Mouse (Mus musculus) hindlimb bud, embryonic 11.5 days (tissue): Measurements from ENCODE around the gene Mindy4.

Experiments used
- DNase-seq: peaks from one replicate; pipeline ENCODE4 v3.0.0-alpha.2; 2012; ENCODE audit warnings: low read depth, low spot score; ENCODE audit errors: extremely low spot score

Gene Mindy4

DNA sequence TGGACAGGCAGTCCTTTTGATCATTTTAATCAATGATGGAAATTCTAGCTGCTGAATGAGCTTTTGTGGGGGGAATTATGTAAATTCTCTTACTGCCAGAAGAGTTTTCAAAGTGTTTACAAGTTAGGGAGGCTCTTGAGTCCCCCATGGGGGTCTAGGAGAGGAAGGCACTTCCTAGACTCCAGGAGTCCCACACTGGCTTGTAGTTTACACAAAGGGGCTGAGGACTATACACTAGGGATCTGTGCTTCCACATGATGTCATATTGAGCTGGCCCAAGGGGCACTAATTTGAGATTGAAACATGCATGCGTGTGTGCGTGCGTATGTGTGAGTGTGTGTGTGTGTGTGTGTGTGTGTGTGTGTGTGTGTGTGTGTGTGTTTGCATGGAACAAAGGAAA is 748 bp downstream of the Mindy4 start:
- DNase-seq, result no peak

DNA sequence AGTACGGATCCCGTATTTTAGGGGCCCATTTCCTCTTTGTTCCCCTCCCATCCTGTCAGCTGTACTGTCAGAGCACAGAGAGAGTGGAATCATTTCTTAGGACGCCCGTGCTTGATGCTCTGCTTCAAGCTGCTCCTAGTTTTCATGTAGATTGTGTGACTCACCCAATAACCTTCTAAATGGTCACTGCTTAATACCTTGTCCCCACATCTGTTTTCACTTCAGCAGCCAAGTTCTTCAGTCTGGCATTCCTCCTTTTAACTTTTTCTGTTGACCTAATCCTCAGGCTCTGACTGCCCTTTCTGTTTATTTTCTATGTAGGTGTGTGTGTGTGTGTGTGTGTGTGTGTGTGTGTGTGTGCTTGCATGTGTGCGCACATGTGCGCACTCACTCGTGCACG is 4.6 kb downstream of the Mindy4 start:
- DNase-seq, result no peak

DNA sequence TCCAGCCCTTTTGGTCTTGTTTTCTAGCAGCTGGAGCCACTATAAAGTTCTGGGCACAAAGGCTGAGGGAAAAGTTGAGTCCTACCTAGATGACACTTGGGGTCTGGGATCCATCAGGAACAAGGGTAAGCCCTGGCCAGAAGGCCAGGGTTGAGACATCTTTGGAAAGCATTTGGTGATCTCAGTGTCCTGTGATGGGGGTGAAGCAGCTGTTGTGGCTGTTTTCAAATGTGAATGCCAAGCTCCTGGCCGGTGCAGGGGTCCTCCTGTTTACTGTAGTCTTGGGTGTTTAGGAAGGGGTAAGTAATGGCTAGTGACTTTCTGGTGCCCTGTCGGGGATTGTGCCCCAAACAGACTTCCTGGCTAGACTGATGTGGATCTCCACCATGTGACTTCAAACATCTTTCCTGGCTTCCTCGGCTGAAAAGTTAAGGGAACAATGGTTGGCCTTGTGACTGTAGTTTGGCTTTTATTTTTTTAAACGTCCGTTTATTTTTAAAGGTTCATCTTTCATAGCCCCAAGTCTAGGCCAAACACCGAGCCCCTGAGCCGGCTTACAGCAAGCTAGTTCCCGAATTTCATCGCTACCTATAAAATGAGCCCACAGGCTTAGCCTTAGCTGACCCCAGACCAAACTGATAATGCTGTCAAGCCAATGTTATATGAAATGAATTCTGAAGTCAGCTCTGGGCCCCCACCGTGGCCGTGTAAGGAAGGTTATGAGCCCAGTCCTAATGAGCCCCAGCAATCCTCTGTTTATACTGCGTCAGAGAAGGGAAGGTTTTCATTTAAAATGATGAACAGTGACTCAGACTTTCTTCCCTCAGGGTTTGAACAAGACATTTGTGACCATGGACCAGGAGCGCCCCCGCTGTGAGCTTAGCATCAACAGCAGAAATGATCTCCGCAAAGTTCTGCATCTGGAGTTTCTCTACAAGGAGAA is 7.5 kb downstream of the Mindy4 start:
- DNase-seq, result no peak

DNA sequence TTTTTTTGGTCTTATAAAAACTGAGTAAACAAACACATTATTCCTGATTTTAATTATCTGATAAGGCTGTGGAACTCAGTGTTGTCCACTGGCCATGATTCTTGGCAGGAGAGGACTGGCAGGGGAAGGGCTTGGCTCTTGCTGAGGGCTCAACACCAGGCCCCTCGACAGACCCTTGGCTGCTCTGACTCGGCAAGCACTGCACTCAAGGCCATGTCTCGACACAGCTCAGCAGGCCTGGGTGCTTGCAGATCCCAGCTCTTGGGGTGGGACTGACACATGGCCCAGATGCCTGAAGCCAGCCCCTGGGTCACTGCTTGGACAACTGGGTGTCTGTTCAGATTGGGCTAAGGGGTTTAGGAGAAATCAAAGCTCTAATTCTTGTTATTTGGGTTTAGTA is 11.4 kb downstream of the Mindy4 start:
- no peak for DNase-seq

DNA sequence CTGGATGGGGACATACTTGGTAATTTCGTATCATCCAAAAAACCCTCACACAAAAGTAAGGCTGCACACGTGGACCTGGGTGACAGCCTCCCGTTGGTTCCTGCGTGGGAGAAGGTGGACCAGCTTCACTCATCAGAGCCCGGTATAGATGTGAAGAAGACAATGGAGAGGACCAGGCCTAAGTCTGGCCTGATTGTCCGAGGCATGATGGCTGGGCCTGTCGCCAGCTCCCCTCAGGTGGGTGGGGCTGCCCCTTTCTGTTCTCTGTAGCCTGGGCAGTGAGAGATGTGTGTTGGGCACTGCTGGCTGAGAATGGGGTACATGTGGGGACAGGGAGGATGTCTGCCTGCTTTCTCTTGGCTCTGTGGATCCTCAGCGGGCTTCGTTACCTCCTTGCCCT is 15.0 kb downstream of the Mindy4 start:
- no peak for DNase-seq

DNA sequence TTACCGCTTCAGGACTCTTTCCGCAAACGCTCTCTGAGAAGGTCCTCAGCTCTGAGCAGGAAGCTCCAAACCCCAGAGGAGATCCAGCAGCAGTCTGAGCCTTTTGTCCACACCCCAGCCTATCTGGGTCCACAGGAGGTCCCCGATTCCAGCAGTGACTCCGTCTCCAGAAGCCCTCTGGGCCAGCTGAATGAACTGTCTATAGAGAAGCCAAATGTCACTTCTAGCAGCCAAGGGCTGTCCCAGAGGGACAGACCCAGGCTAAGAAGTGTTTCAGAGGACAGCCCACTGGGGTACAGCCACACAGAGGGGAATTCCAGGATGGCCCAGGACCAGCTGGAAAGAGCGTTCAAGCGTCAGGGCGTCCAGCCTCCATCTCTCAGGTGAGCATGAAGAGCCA is 20.8 kb downstream of the Mindy4 start:
- DNase-seq, result no peak

DNA sequence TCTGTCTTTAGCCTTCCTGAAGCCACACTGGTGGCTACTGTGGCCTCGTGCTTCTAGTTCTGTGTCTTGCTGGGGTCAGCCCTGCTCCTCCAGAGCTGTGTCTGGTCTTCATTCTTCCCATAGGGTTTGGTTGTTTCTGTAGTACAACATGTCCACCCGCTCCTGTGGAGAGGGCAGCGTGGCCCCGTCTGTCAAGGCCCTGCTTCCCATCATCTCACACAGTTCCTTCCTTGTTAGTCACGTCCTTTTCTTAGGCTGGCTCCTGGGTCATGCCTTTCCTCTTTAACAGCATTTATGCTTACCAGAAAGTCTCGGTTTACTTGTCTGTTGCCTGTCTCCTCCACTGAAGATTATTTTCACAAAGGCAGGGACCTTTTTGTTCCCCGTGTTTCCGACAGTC is 26.9 kb downstream of the Mindy4 start:
- no peak for DNase-seq

DNA sequence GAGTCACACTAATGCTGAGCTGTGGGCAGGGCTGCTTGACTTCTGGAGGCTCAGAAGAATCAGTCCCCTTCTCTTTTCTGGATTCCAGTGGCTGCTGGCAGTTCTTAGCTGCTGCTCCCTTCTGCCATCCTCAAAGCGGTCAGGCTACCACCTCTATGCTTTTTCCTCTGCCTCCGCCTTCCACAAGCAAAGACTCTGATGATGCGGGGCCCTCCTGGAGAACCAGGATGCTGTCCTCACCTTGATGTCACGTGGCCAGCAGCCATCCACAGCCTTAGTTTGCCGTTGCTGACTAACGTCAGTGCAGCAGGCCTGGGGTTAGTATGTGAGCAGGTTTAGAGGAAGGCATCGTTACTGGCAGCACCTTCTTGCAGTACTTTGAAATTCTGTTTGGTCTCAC is 28.9 kb downstream of the Mindy4 start:
- DNase-seq, result no peak

DNA sequence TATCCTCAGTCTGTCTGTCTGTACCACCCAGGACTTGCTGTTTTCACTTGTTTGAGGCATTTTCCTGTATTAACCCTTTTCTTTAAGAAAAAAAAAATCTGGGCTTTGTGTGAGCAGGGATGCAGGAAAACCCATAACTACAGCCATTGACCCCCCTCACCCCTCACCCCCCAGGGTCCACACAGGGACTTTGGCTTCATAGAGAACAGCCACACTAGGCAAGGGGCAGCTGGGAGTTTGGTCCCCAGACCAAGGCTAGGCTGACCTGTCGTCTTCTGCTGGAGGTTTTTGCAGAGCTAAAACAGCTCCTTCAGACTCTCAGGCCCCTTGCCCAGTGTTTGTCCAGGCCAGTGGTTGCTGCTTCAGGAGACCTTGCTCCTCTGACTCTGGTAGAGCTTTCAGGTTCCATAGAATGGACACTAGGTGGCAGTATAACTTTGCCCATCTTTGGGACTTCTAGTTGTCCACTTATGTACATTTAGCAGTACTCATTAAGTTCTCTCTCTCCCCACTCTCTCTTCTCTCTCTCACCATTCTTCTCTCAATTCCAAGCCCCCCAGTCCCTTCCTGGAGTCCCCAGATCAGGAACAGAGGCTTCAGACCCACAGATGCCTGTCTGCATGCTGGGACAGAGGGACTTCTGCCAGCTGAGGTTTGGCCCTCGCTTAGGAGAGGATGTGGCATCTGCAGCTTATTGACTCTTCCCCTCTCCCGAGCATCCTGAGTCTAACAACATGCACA is 29.5 kb downstream of the Mindy4 start:
- DNase-seq, result peak; percentile 31

DNA sequence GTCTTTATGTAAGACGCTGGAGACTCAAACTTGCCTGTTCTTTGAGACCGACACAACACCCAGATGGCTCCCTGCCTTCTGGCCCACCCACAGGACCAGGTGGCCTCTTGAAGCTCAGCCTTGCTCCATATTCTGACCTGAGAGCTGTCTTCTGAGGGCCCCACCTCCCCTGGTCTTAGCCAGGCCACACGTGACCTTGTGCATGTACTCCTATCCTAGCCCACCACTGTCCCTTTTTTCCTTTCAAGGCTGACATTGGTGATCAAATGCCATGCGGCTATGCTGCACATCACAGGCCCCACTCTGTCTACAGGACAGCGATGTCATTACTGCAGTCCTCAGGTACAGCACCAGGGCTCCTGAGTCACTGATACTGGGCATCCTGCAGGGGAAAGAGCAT is 30.1 kb downstream of the Mindy4 start:
- DNase-seq, result no peak

DNA sequence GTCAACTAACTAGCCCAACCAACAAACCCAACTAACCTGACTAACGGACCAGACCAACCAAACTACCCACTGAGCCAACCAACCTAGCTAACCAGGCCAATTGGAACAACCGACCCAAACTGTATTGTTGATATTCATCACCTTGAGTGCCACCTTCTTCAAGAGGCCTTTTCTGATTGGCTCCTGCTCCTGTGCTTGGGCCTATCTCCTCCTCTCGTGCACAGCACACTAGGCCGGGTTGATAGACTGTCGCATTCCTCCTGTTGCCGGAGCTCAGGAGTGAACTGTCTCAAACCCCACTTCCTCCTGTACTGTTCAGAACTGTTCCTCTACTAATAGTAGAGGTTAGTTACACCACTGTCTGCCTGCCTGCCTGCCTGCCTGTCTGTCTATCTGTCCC is 31.5 kb downstream of the Mindy4 start:
- DNase-seq, result no peak

DNA sequence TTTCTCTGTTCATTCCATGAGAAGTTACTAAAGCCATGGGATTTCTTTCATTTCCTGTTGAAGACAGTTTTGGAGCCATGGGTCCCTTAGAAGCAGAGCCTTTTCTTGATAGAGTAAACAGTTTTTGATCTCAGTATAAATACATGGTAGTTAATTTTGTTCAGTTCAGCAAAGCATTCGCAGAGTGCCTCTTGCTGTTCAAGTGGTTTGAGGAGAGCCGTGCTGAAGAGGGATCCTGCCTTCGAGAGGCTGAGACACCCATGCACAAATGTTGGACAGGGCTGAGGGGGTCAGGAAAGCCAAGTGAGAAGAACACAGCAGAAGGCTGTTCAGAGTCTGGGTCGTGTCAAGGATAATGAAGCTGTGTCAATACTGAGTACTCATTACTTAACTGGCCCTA is 32.5 kb downstream of the Mindy4 start:
- DNase-seq, result no peak

DNA sequence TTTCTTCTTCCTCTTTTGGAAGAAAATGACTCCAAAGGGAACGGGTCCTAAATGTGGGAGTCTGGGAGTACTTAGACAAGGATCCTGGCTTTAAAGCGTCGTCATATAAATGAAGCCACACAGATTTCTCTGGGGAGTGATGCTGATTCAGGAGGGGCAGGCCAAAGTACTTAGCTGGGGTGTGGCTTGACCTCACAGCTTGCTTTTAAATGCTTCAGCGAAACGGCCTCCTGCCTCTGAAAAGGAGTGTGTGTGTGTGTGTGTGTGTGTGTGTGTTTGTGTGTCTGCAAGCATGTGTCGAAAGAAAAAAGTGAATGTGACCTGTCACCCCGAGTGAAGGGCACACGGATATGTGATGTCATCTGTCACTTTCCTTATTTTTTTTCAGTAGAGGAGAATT is 36.7 kb downstream of the Mindy4 start:
- DNase-seq, result no peak

DNA sequence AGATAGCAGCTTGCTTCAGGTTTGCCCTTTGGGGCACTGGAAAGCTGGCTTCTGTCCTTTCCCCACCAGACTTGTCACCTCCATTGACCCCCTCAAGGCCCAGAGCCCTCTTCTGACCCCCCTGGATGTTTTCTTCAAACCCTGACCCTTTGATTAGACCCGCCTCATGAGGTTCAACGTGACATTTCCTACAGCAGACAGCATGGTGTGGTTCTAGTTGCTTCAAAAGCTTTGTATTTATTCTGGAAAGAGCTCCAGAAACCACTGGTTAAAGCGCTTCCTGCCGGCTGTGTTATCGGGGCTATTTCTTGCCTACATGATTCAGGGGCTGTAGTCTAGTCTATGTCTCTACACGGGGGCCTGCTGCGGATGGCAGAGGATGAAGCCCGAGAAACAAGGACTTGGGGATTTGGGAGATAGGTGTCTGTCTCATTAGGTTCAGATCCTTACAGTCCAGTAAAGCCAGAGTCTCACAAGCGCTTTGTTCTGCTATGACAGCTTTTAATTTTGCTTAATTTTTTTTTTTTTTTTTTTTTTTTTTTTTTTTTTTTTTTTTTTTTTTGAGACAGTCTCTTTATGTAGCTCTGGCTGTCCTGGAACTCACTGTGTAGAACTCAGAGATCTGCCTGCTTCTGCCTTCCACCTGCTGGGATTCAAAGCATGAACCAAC is 37.5 kb downstream of the Mindy4 start:
- DNase-seq, result no peak

DNA sequence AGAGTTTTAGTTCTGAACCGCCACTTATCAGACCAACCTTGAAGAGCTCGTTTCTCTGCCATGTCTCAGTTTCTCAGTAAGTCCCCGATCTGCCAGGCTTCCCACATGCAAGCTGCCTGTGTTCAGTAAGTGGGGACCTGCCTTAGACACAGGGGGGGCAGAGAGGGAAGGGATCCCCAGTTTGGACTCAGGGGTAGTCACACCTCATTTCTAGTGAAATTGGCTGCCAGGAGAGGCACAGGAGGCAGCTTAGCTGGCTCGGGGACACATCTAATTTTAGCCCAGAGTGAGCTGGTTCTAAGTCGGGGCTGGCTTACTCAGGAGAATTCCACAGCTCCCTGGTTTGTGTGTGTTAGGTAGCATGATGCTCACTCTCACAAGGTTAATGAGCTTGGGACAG is 38.3 kb downstream of the Mindy4 start:
- DNase-seq, result no peak

DNA sequence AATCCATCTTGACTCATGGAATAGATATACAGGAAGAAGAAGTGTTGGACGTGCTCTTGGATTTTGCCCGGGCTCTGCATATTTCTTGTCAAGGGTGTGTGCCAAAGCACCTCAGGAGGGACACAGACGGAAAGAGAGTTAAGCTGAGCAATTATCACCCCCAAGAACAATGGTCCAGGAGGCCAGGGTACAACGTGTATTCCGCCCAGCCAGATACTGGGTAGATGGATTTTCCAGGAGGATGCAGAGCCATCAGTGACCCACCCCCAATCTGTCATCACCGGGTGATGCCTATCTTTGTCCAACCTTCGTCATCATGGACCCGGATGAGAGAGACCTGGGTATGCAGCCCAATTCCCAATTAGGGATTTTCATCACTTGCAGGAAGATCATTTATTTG is 42.5 kb downstream of the Mindy4 start:
- DNase-seq, result no peak

DNA sequence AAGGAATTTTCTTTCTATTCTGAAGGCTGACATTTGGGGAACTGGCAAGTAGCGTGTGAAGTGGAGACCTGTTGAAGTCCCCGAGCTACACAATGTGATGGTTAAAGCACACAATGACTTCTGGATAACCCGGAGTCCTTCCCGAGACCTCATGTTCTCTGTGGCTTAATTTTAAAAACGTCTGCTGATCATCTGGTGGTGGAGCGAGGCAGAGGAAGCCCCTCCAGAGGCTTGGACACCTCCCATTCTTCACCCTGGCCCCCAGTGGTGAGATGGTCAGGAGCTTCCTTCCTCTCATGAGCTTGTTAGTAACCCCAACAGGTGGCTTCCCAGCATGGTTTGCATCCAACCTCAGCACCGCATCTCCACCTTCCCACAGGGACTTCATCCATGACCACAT is 43.3 kb downstream of the Mindy4 start:
- no peak for DNase-seq

DNA sequence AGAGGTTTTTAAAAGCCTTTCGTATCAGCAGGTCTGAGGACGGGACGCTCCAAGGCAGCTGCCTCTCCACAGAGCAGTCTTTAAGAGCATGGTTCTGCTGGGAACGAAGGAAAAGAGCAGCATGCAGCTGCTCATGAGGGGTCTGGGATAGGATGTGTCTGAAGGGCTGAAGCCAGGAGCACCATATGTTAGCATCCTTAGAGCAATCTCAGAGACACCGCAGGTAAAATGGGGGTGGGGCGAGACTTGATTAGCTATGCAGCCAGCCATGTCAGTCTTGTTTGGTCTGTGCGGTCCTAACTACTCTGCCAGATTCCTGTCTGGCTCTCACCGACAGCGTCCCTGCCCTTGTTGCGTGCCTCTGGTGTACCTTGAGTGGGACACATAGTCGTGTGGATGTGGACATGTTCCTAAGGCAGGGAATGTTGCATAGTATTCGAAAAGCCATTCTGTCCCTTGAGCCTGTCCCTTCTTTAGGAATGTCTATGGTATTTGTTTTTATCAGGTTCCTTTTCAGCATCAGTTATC is 43.8 kb downstream of the Mindy4 start:
- no peak for DNase-seq

DNA sequence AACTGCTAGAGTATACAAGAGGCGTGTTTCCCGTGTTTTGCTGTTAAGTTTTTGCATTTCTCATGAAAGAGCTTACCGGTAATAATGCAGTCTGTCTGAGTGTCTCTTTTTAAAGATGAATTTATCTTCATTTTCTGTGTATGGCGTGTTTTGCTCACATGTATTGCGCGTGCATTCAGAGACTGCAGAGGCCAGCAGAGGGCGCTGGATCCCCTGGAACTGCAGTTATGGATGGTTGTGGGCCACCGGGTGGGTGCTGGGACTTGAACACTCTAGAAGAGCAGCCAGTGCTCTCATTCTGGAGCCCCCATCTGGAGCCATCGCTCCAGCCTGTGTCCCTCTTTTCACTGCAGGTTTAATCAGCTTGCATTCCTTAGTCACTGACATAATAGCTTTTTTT is 46.1 kb downstream of the Mindy4 start:
- no peak for DNase-seq

DNA sequence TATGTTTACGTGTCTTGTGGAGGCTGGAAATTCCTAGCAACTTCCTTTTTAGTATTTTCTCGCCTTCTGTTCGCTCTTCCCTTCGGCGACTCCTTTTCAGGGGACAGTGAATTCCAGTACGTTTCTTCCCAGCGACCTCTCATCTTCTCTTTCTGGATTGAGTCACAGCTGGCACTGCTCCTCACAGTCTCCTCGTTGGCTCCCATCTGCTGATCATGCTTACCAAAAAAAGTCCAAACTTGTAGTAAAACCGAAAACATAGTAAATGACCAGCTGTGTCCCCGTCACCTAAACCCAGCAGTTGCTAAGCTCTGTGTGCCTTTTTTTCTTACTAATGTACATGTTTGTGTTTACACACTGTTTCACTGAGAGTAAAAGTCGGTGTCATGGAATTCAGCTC is 47.6 kb downstream of the Mindy4 start:
- DNase-seq, result no peak

DNA sequence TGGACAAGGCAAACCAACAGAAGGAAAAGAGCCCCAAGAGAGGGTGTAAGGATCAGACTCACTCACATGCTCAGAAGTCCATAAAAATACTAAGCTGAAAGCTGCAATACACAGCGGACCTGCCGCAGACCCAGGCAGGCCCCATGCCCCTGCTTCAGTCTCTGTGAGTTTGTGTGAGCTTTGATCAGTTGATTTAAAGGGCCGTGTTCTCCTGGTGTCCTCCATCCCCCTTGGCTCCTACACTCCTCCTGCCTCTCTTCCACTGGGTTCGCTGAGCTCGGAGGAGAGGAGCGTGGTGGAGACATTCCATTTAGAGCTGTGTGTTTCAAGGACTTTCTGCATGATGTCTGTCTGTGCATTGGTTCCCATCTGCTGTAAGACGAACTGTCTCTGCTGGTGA is 48.4 kb downstream of the Mindy4 start:
- no peak for DNase-seq
